Mouse (Mus musculus): Measurements from ENCODE around the gene Rhebl1.

Gene Rhebl1

GRCm38 (mm10) chr15:98904692-98905091 lies 10.4 kb upstream of the Rhebl1 start:
- DNase-seq (ENCODE audit: low spot score): no peak

GRCm38 (mm10) chr15:98902600-98902999 lies 8.3 kb upstream of the Rhebl1 start:
- DNase-seq (ENCODE audit: low spot score): no peak

DNA sequence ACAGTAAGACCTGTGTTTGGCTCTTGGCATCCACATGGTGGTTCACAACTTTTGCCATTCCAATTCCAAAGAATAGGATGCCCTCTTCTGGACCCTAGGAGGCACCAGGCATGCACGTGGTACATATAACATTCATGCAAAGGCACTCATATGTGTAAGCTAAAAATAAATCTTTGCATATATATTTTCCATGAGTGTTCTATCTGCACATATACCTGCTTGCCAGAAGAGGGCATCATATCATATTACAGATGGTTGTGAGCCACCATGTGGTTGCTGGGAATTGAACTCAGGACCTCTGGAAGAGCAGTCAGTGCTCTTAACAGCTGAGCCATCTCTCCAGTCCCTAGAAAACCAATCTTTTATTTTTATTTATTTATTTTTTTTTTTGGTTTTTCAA lies 7.2 kb upstream of the Rhebl1 start:
- no peak for DNase-seq (ENCODE audit: low spot score)

- DNase-seq (ENCODE audit: low spot score): no peak
These were observed 3.8 kb upstream of the Rhebl1 start, which contains the start of gene Dhh for GRCm38 (mm10) chr15:98897928-98898800. Dhh (minus strand) TSS chr15:98898540.

- no peak for DNase-seq (ENCODE audit: low spot score)
These were observed 3.2 kb upstream of the Rhebl1 start for GRCm38 (mm10) chr15:98897495-98897894.

GRCm38 (mm10) chr15:98895635-98896589 lies 1.6 kb upstream of the Rhebl1 start:
- no peak for DNase-seq (ENCODE audit: low spot score)

DNA sequence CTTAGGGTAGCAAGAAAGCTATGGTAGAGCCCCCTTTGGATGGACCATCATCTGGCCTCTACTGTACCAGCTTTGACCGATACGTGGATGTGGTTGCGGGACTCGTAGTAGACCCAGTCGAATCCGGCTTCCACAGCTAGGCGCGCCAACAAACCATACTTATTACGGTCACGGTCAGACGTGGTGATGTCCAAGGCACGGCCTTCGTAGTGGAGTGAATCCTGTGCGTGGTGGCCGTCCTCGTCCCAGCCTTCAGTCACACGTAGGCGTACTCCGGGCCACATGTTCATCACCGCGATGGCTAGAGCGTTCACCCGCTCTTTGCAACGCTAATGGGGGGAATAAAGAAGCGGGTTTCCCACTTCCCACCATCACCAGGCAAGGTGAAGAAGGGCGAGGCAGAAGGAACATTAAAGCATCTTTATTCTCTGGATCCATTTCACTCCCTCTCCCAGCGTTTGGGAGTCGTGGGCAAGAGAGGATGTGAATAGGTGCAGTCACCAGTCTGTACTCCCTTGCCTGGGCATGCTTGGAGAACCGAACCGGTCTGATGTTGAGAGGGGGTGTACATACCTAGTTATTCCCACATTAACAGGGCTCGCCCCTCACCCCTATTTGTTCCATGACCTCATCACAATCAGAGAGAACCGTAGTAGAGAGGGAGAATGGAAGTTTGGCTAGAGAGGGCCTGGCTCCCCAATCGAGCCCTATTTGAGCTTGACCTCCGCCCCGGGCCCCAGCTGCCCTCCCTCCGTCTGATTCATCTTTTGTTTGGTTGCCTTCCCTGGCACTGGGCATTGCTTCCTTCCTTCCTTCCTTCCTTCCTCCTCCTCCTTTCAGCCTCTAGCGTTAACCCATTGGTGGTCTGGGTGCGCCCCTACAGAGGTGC lies 650 bp upstream of the Rhebl1 start:
- DNase-seq (ENCODE audit: low spot score): no peak

- no peak for DNase-seq (ENCODE audit: low spot score)
These were observed 1.3 kb downstream of the Rhebl1 start for GRCm38 (mm10) chr15:98893036-98893435.

- no peak for DNase-seq (ENCODE audit: low spot score)
These were observed 2.3 kb downstream of the Rhebl1 start for GRCm38 (mm10) chr15:98891907-98892606.

- no peak for DNase-seq (ENCODE audit: low spot score)
These were observed 3.1 kb downstream of the Rhebl1 start for GRCm38 (mm10) chr15:98891198-98891742.

DNA sequence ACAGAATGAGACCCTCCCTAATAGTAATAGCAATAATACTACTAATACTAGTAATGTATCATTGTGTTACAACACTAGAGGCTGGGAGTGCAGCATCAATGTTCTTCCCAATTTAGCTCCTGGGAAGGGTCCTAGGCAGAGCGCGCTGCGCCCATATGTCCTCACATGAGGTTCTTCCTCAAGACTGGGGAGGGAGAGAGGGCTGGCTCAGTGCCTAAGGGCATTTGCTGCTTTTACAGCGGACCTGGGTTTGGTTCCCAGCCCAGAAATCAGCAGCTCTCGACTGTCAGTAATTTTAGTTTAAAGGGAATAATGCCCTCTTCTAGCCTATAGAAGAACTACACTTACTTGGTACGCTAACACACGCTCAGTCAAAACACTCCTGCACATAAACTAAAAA lies 6.8 kb downstream of the Rhebl1 start:
- DNase-seq (ENCODE audit: low spot score): no peak

DNA sequence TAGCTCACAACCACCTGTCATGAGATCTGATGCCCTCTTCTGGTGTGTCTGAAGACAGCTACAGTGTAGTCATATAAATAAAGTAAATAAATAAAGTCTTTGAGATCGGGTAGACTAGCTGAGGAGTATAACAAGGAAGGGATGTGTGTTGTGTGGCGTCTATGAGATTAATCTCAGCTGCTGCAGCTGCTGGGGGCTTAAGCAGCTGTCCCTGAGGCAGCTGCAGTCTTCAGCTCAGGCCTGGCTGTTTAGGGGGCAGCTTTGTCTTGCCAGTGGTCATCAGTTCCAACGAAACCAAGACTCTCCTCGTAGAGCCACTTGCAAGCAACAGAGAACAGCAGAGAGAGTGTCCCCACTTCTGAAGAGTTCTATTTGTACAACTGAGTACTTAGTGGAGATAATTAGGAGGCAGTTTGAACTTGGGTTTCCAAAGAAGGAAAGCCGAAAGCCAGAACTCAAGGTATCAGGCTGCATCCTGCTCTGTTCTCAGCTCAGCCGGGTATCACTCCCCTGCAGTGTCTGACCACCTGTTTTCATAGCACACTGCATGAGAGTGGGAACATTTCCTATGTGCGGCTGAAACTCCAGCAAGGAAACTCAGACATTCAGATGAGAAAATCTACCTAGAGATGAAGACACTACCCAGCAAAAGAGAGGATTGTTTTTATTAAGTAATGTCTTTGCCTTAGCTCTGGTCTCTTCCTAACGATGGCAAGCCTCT lies 7.5 kb downstream of the Rhebl1 start:
- DNase-seq (ENCODE audit: low spot score): no peak

GRCm38 (mm10) chr15:98884106-98884505 lies 10.2 kb downstream of the Rhebl1 start:
- DNase-seq (ENCODE audit: low spot score): no peak

GRCm38 (mm10) chr15:98883661-98884060 lies 10.7 kb downstream of the Rhebl1 start:
- no peak for DNase-seq (ENCODE audit: low spot score)

- no peak for DNase-seq (ENCODE audit: low spot score)
These were observed 12.7 kb downstream of the Rhebl1 start for GRCm38 (mm10) chr15:98881656-98882008.

DNA sequence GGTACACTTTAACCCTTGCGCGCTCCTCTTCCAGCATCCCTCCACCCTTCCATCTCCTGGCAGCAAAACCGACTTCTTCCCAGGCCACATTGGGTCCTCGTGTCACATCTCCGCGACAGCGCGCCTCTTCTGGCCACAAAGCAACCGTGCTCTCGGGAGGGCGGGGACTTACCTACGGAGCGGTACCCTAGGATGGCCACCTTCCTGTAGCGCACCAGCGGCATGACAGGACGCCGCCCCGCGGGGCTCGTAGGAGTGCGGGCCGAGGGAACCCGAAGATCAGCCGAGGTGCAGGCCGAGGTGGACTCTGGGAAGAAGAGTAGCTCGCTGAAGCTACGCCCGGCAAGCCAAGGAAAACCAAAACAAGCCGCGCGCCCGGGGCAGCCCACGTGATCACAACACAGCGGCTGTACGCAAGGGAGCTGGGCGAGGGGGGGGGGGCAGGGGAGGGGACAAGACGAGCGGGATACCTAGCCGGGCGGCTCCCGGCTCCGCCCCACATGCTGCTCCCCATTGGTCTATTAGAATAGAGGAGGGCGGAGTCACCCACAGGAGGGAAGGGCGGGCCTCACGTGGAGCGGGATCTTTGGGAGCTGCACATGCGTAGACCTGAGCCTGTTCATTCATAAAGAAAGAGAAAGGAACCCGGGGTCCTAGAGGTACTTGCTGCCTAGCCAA lies 13.2 kb downstream of the Rhebl1 start:
- no peak for DNase-seq (ENCODE audit: low spot score)

DNA sequence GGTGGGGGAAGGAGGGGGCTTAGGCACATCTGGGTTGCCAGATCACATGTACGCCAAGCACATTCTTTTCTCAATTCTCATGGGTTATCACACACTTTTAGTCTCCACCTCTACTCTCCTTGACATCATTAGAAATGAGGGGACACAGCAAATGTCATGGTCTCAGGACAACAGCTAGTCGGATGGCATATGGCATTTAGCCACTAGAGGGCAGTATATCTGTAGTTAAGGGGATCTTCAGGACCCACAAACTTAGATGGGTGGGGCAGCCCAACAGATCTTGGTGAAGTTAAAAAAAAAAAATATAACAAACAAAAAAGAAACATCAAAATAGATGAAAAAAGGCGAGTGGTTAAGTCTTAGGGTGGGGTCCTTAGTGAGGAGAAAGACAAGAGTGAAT lies 17.0 kb downstream of the Rhebl1 start:
- no peak for DNase-seq (ENCODE audit: low spot score)

GRCm38 (mm10) chr15:98871916-98872888 lies 22.1 kb downstream of the Rhebl1 start:
- peak; percentile 77 for DNase-seq (ENCODE audit: low spot score)

Data from urinary bladder, postnatal 10 days (tissue).